Mouse (Mus musculus): Measurements from ENCODE around the gene Dlst.

GRCm38 (mm10) chr12:85124751-85125150, 14.1 kb downstream of the Dlst start:
- TF ChIP-seq CTCF (conservative IDR thresholded peaks at IDR 0.05; ENCODE audit: low read length) (no peak), POU5F1 (IDR thresholded peaks at IDR 0.05; ENCODE audit: borderline replicate concordance, low read length) (no peak), NANOG (IDR thresholded peaks at IDR 0.05; ENCODE audit: borderline replicate concordance, low read length) (no peak)
